Mouse (Mus musculus): ENCODE results near the gene Mlycd.
A peak's percentile ranks its signal among the peaks of the same experiment; 100 is the strongest.

The Mlycd gene

DNA sequence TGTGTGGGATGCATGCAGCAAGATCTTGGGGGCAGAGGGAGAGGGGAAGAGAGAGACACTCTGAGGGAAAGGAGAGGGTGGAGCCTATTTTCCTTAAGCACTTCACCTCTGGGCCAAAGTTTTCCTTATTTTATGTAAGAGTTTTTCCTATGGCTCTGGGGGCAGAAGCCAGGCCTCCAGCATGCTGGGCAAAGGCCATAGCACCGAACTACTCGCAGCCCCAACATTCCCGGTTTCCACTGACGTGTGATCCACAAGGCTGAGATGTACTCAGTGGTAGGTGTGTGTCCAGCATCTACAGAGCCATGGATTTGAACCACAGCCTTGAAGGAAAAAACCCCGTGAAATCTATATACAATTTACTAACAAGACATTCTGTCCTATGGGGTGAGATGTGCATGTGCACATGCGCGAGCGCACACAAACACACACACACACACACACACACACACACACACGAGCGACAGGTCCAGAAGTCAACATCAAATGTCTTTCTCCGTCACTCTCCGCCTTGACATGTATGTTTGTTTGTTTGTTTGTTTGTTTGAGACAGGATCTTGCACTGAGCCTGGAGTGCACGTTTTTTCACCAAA lies 39.0 kb downstream of the Mlycd start, which contains the start of gene Osgin1:
Gene Osgin1, plus strand, starts transcription at position 543 of the 593 bp plus-strand sequence.
- DNase-seq (ENCODE audit: low read depth): no peak

DNA sequence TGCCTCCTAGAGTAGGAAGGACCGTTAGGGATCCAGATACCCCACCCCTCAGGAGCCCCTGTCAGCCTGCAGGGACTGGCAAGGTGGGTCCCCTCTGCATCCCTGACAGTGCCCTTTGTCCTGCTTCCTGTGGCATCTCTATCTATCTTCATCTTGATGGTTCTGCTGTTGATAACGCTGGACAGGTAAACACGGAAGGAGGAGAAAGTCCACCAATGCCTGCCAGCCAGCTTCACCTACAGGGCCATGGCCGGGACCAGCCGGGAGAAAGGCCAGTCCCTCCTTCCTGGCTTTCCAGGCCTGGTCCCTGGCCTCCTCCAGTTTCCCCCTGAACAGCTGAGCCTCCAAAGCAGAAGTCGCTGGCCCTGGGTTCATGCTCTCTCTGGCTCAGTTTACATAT lies 39.9 kb downstream of the Mlycd start:
- DNase-seq (ENCODE audit: low read depth): no peak

- no peak for DNase-seq (ENCODE audit: low read depth)
These were observed 40.8 kb downstream of the Mlycd start for GRCm38 (mm10) chr8:119435527-119435926.

- no peak for DNase-seq (ENCODE audit: low read depth)
These were observed 41.7 kb downstream of the Mlycd start for GRCm38 (mm10) chr8:119436331-119436730.

DNA sequence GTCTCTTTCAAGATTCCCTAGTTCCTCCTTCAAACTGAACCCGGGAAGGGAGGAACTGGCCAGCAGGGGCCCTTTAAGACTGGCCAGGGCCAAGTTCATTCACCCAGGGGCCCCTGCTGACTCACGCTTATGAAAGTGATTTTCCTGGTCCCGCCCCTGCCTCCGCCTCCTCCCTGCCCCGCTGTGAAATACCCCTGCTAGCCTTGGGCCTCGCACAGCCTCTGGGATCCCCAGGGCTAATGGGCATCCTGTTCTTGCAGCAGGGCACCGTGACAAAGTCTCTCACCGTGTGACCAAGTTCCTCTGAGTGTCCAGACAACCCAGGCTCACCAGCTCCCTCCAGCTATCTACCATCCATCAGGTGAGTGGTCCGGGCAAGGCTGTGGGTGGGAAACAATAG lies 42.3 kb downstream of the Mlycd start:
- DNase-seq (ENCODE audit: low read depth): no peak

GRCm38 (mm10) chr8:119437506-119437905 lies 42.8 kb downstream of the Mlycd start:
- no peak for DNase-seq (ENCODE audit: low read depth)

GRCm38 (mm10) chr8:119438876-119439275 lies 44.2 kb downstream of the Mlycd start:
- no peak for DNase-seq (ENCODE audit: low read depth)

DNA sequence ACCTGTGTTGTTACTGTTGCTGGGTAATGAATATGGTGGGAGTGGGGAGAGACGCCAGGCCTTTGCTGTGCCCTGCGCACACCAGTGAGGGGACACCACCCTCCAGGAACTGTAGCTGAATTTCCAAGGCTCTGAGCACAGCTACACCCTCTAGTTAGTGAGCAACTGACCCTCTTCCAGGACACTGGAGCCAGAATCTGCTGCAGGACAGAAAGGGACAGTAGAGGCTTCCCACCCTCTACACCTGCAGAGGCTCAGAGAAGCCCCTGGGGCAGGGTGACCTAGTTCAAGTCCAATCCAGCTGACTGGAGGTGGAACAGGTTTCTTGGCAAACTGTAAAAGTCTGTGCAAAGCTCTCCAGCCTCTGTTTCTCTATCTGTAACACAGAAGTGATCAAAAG lies 44.7 kb downstream of the Mlycd start:
- DNase-seq (ENCODE audit: low read depth): no peak

DNA sequence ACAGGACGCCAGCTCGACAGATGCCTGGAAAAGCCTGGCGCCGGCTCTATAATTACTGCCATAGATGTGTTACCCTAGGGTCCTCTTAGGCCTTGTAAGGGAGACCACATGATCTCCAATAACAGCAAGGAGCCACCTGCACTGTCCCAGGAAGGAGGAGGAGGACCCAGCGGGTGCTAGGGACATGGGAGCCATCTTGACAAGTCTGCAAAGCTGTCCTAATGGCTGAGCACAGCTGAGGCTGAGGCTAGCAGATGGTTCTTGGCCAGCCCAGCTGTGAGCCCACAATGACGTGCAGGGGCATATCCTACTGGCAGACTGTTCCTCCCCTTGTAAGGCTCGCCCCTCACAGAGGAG lies 45.2 kb downstream of the Mlycd start:
- no peak for DNase-seq (ENCODE audit: low read depth)

DNA sequence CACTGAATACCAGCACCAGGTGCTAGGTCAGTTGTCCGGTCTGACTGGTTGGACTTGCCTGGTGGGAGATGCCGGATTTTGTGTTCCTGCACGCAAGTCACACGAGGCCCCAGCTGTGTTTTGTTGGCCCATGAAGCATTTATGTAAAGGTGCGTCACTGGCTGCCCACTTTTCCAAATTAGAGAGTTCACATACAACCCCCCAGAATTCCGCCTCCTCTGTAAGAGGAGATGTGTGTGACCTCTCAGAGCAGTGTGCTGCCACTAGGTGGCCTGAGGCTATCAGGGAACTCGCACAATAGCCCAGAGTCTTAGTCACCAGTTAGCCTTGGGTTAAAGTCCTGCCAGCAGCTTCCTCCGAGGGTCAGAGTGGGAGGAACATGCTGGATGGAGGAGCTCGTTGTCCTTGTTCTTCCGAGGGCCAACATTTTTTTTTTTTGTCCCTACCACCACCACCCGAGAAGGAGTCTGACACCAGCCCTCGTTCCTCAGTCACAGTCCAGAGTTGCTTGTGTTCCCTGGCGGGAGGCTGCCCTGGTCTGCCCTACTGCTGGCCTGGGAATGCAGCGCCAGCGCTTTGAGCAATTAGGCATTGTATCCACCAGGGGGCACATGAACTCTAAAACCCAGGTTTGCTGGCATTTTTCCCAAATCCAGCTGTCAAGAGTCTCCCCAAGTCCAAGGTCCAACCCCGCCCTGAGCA lies 45.7 kb downstream of the Mlycd start:
- peak; percentile 77 for DNase-seq (ENCODE audit: low read depth)

- DNase-seq (ENCODE audit: low read depth): no peak
These were observed 46.2 kb downstream of the Mlycd start for GRCm38 (mm10) chr8:119440952-119441270.

DNA sequence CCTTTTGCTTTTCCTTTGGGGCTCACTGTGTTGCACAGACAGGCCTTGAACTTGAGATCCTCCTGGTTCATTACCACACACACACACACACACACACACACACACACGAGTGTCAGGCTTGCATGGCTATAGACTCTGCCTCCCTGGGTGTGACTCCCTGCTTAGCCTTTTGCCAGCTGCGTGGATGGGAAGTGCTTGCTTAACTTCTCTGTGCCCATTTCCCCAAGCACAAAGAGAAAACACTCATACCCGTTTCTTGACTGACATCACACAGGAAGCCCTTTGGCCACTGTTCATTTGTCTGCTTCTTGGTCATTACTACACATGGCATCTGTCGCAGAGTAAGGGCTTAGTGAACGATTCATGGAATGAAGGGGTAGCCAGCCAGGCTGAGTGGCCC lies 47.3 kb downstream of the Mlycd start:
- DNase-seq (ENCODE audit: low read depth): no peak

DNA sequence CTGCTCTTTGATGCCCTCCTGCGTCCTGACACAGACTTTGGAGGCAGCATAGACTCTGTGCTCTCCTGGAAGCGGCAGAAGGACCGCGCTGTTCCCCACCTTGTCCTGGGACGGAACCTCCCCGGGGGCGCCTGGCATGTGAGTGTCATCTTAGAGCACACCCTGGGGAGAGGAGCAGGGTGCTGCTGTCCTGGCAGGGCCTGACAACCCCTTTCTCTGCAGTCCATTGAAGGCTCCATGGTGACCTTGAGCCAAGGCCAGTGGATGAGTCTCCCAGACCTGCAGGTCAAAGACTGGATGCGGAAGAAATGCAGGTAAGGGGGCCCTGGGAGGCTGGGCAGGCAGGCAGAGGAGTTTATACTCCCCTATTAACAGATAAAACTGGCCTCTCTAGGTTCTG lies 48.3 kb downstream of the Mlycd start:
- no peak for DNase-seq (ENCODE audit: low read depth)

- no peak for DNase-seq (ENCODE audit: low read depth)
These were observed 51.7 kb downstream of the Mlycd start, which contains the start of gene Necab2 for GRCm38 (mm10) chr8:119446211-119446989. Gene Necab2 (plus strand): TSS chr8:119446719.

- no peak for DNase-seq (ENCODE audit: low read depth)
These were observed 52.5 kb downstream of the Mlycd start for GRCm38 (mm10) chr8:119446990-119447780.

GRCm38 (mm10) chr8:119447781-119448170 lies 53.1 kb downstream of the Mlycd start:
- DNase-seq (ENCODE audit: low read depth): no peak

DNA sequence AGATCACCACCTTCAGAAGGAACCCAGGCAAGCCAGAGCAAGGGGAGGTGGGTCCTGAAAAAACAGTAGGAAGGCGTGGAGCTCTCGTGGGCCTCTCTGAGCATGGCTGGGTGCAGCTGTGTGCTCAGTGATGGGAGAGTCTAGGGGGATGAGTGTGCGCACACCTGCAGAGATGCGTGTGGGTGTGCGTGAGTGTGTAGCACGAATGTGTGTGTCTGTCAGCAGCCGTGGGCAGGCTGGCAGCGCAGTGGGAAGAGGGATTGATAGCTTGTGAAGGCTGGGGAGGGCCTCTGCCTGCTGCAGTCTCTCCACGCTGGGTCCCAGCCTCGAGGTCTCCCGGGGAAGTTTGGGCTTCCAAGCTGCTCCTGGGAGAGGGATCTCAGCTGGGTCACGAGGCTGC lies 54.9 kb downstream of the Mlycd start:
- no peak for DNase-seq (ENCODE audit: low read depth)

GRCm38 (mm10) chr8:119451131-119451530 lies 56.5 kb downstream of the Mlycd start:
- no peak for DNase-seq (ENCODE audit: low read depth)

DNA sequence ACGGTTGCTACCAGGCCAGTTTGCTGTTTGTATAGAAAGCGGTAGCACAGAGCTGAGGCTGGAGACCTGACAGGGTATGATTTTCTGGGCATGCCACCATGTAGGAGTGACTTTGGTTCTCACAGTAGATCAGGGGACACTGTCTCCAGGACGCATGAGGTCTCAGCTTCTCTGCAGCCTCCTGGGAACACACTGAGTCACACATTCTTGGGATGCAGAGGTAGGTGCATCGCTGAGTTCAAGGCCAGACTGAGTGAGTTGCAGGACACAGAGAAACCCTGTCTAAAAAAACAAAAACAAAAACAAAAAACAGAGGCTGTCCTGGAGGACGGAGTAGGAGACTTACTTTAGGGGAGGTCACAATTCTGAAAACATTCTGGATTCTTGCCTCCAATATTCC lies 58.2 kb downstream of the Mlycd start:
- DNase-seq (ENCODE audit: low read depth): no peak

GRCm38 (mm10) chr8:119456045-119456444 lies 61.4 kb downstream of the Mlycd start:
- DNase-seq (ENCODE audit: low read depth): no peak

DNA sequence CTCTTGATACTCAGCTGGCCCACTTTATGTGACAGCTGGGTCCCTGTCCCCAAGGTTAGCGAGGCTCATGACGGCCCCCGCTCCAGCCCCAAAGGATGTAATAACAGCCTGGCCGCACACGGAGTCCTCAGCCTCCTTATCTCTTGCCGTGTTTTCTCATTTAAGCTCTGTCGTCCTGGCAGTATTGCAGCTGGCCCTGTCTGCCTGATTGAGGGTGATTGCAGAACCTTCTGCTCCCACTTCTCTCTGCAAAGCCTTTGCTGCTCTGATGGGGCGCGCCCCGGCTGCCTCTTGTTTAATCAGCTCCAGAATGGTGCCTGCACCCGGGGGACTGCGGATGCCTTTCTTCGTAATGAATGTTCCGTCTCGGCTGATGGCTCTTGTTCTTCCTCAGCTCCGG lies 65.0 kb downstream of the Mlycd start:
- no peak for DNase-seq (ENCODE audit: low read depth)
